Mouse (Mus musculus) lung, adult 2 months (tissue): ENCODE results near the gene Celsr1.

Experiments
- CTCF ChIP-seq: fragments of 200-500 bp; IDR thresholded peaks from 2 replicates; pipeline ENCODE4 v1.5.1; 2011; ENCODE audit warnings: mild to moderate bottlenecking, low read length, control low read depth; ENCODE audit not compliant: insufficient read depth
- POLR2A ChIP-seq: fragments of 200-500 bp; IDR thresholded peaks from 2 replicates; pipeline ENCODE4 v1.6.1; 2011; ENCODE audit warnings: low read depth, mild to moderate bottlenecking, control low read depth, low read length, borderline replicate concordance; ENCODE audit errors: extremely low read depth

DNA sequence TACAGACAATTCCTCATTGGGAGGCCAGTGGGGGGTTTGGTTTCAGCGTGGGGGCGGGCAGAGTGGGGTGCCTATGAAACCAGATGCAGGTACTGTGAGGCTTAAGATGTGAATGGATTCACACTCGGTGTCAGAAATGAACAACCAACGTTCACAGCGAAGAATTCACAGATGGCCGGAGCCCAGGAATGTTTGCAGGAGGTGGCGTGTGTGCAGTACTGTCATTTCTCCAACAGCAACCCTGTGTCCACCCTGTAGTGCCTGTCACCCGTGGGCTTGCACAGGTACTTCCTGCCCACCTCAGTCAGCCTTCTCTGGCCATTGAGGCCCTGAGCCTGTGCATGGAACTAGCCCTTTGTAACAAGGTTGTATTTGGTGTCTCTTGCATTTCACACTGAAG, 85.6 kb downstream of the Celsr1 start:
- TF ChIP-seq CTCF (no peak), POLR2A (no peak)
